Mouse (Mus musculus): ENCODE measurements around the gene Anpep. TPM values are rescaled to one million over a fixed set of nuclear protein-coding genes. Genes with fewer than 3 reads are reported as not detected.

The Anpep gene
- total RNA-seq, 2 experiments from 2014 or later, result 7.0 to 7.8 TPM

GRCm38 (mm10) chr7:79781826-79782515, 78.9 kb downstream of the Anpep start:
- intact Hi-C loops (cut with DNase I), result loop anchor here (10.0 kb wide), 2 partner anchors 167 to 287 kb away; partner anchors contain the start of gene Rhcg
- DNase-seq (ENCODE audit: extremely low spot score in 1 of 2, low spot score in 2 of 2), result no peak

DNA sequence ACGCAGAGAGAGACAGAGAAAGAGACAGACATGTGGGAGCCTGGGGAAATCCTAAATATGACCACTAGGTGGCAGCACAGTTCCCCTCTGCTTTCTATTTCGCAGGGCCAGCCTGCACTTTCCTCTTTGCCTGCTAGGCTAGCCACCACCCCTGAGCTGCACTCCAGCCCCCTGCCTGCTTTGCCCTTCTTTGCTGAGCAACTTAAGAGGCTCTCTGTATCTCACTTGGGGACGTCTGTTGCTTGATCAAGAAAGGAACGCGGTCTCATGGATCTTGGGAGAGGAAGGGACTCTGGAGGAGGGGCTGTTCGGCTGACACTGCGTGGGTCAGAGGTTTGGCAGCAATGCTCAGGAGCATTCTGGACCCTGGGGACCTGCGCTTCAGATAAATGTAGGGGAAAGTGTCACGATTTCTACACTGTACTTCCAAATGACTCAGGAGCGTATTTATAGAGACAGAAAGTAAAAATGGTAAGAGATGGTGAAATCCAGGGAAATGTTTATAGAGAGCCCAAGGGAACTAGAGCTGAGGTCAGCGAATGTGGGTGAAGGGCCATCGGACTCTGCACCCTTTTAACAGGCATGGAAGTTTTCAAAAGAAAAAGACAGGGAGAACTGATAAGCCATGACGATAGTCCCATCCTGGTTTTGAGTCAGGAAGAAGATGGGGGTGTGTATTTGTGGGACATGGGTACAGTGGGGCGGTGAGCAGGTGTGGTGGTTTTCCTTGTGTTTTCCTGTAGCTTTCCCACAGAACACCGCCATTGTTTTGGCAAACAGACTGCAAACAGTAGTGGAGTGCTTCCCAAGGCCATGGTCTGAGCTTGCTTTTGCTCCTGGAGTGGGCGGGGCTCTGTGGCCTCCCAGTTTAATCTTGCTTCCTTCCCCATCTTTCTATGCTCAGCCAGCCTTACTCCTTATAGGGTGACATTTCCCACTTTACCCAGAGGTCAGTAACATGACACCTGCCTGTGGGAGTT, 79.9 kb downstream of the Anpep start:
- peak; percentile 63 to 72 for DNase-seq (ENCODE audit: extremely low spot score in 1 of 2, low spot score in 2 of 2)
- intact Hi-C loops (cut with DNase I), result loop anchor here (10.0 kb wide), 2 partner anchors 166 to 286 kb away; partner anchors contain the start of gene Rhcg

Other genes starting within 250 kb of the Anpep start
- gene Rhcg, start 243.4 kb downstream of the Anpep start, total RNA-seq (2021), result 1 to 10 TPM; 1.5 to 3.2 TPM
- gene Ticrr, start 200.9 kb downstream of the Anpep start, total RNA-seq (2021), result 1 to 10 TPM in 1 of 2 experiments, under 1 TPM in 1; 0.77 to 1.0 TPM
- 1 to 10 TPM; 2.3 to 2.5 TPM for gene Kif7, start 145.3 kb downstream of the Anpep start, total RNA-seq (2021)
- not detected for gene Plin1, start 128.2 kb downstream of the Anpep start, total RNA-seq (2021)
- gene Pex11a, start 117.9 kb downstream of the Anpep start, total RNA-seq (2021), result 1 to 10 TPM; 9.0 to 9.8 TPM
- gene Wdr93, start 117.9 kb downstream of the Anpep start, total RNA-seq (2021), result under 1 TPM in 1 of 2 experiments, not detected in 1; 0.34 TPM
- 1 to 10 TPM in 1 of 2 experiments, under 1 TPM in 1; 0.36 to 1.1 TPM for gene Mesp1, start 67.3 kb downstream of the Anpep start, total RNA-seq (2021)
- gene Mesp2, start 50.3 kb downstream of the Anpep start, total RNA-seq (2021), result 1 to 10 TPM; 1.4 to 2.6 TPM
- gene Ap3s2, start 59.6 kb upstream of the Anpep start, total RNA-seq (2021), result 10 to 100 TPM; 48.9 to 50.0 TPM
- 10 to 100 TPM in 1 of 2 experiments, 1 to 10 TPM in 1; 9.8 to 11.2 TPM for gene Arpin, start 74.3 kb upstream of the Anpep start, total RNA-seq (2021)
- 10 to 100 TPM; 15.8 to 16.7 TPM for gene Zfp710, start 163.8 kb upstream of the Anpep start, total RNA-seq (2021)